In genomic region chr5:105530576-105530975, GRCm38 (mm10) we compare ENCODE assay signal across 28 mouse cellular contexts. TPM values are rescaled to one million over a fixed set of nuclear protein-coding genes. Genes with fewer than 3 reads are reported as not detected.
A peak's percentile ranks its signal among the peaks of the same experiment; 100 is the strongest.
DNase-seq lines count a peak whose midpoint lies in the region; ATAC-seq lines count a peak whose summit lies in the region.
"Had no signal": no experiment of that assay in that cellular context is flagged by ENCODE, and none has a peak within 500 bp of the region (broad histone marks: within the 10 kb centered on the region; RNA-seq: fewer than 3 reads in every experiment).

No protein-coding gene starts in this region.

- H3K4me2 ChIP-seq in heart, embryonic 12.5 days = no peak overlapping the region
- H3K4me2 ChIP-seq: forebrain, embryonic 13.5 days; hindbrain, embryonic 15.5 days; kidney, embryonic 15.5 days; liver, embryonic 13.5 days; lung, embryonic 15.5 days; midbrain, embryonic 15.5 days had no signal

- 77% methylated on average over 6 of the region's 6 CpGs for WGBS in heart, embryonic 10.5 days
- 68% methylated on average over 6 of the region's 6 CpGs for WGBS in heart, embryonic 12.5 days

- DNase-seq in heart, embryonic 10.5 days (ENCODE audit: low spot score) = no peak
- DNase-seq in heart, postnatal 4 days = peak; percentile 9
- DNase-seq in heart, adult 8-10 months (ENCODE audit: low spot score) = no peak
- DNase-seq in 3T3-L1 (ENCODE audit: low read depth, low spot score) = peak; percentile 67
- DNase-seq in ovary, postnatal 10 days (ENCODE audit: low spot score) = no peak
- no peak for DNase-seq in left cerebral cortex, postnatal 4 days
- DNase-seq: adrenal gland, adult 2 months; adrenal gland, postnatal 36 days; cerebellum, adult 2 months; cerebellum, postnatal 25 days; gastrocnemius, postnatal 25 days; liver, embryonic 13.5 days; right cerebral cortex, adult 18-20 months; spleen, adult 18-20 months; thymus, postnatal 14 days had no signal

- H3K36me3 ChIP-seq in heart, embryonic 10.5 days = peaks cover 12% of the 10 kb centered on the region; the same call in 1 of the 2 replicates
- peaks cover 26% of the 10 kb centered on the region for H3K36me3 ChIP-seq in heart, embryonic 12.5 days
- H3K36me3 ChIP-seq: kidney, embryonic 15.5 days; midbrain, embryonic 15.5 days had no signal

- no peak overlapping the region for H3K4me3 ChIP-seq in heart, embryonic 10.5 days
- no peak overlapping the region for H3K4me3 ChIP-seq in heart, embryonic 12.5 days
- H3K4me3 ChIP-seq in brown adipose tissue, adult 24 weeks (ENCODE audit: insufficient read depth, low read depth, low read length) = no peak overlapping the region
- H3K4me3 ChIP-seq: forebrain, embryonic 13.5 days; hindbrain, embryonic 10.5 days; hindbrain, embryonic 15.5 days; kidney, embryonic 15.5 days; layer of hippocampus, adult 2 months; liver, embryonic 13.5 days; lung, embryonic 15.5 days; midbrain, embryonic 10.5 days; midbrain, embryonic 15.5 days had no signal

- peaks cover 25% of the 10 kb centered on the region for H3K4me1 ChIP-seq in heart, embryonic 10.5 days
- peaks cover 57% of the 10 kb centered on the region for H3K4me1 ChIP-seq in heart, embryonic 12.5 days (replicated peaks)
- H3K4me1 ChIP-seq in brown adipose tissue, adult 24 weeks (ENCODE audit: control insufficient read depth, insufficient read depth, insufficient read length, low read length) = peaks cover 10% of the 10 kb centered on the region; the same call in 1 of the 2 replicates
- H3K4me1 ChIP-seq: hindbrain, embryonic 15.5 days; midbrain, embryonic 15.5 days had no signal

- no peaks in the 10 kb centered on the region for H3K27me3 ChIP-seq in heart, embryonic 10.5 days (ENCODE audit: insufficient read depth, poor library complexity, severe bottlenecking)
- H3K27me3 ChIP-seq in heart, embryonic 12.5 days (replicated peaks) = no peaks in the 10 kb centered on the region
- H3K27me3 ChIP-seq: forebrain, embryonic 13.5 days; hindbrain, embryonic 15.5 days; kidney, embryonic 15.5 days; liver, embryonic 13.5 days; lung, embryonic 15.5 days; midbrain, embryonic 15.5 days had no signal

- no peak overlapping the region for H3K9ac ChIP-seq in heart, embryonic 12.5 days
- H3K9ac ChIP-seq: forebrain, embryonic 13.5 days; hindbrain, embryonic 15.5 days; kidney, embryonic 15.5 days; liver, embryonic 13.5 days; lung, embryonic 15.5 days; midbrain, embryonic 15.5 days had no signal

- ATAC-seq in heart, embryonic 12.5 days (ENCODE audit: insufficient number of reproducible peaks, low FRiP score) = no peak
- ATAC-seq: activated CD4-positive, CD25-positive, alpha-beta regulatory T cell, adult 4 months; CD4-positive, CD25-positive, alpha-beta regulatory T cell, adult 4 months; forebrain, embryonic 13.5 days; inflammation-experienced regulatory T-cells, adult 6 months; midbrain, embryonic 15.5 days had no signal

- H3K27ac ChIP-seq in heart, embryonic 10.5 days = 0 out of 2 replicates have a peak overlapping the region, but pooled peaks have one; percentile 18
- no peak overlapping the region for H3K27ac ChIP-seq in heart, embryonic 12.5 days (ENCODE audit: poor library complexity, severe bottlenecking)
- 0 out of 2 replicates have a peak overlapping the region, but pooled peaks have one; percentile 16 for H3K27ac ChIP-seq in brown adipose tissue, adult 24 weeks (replicated peaks; ENCODE audit: low read depth, low read length)
- H3K27ac ChIP-seq: forebrain, embryonic 13.5 days; hindbrain, embryonic 10.5 days; hindbrain, embryonic 15.5 days; kidney, embryonic 15.5 days; layer of hippocampus, adult 2 months; liver, embryonic 13.5 days; lung, embryonic 15.5 days; midbrain, embryonic 10.5 days; midbrain, embryonic 15.5 days had no signal

- H3K9me3 ChIP-seq in heart, embryonic 10.5 days = no peaks in the 10 kb centered on the region
- H3K9me3 ChIP-seq in heart, embryonic 12.5 days (replicated peaks) = no peaks in the 10 kb centered on the region
- H3K9me3 ChIP-seq: forebrain, embryonic 13.5 days; hindbrain, embryonic 10.5 days; hindbrain, embryonic 15.5 days; kidney, embryonic 15.5 days; liver, embryonic 13.5 days; lung, embryonic 15.5 days; midbrain, embryonic 10.5 days; midbrain, embryonic 15.5 days had no signal

- intact Hi-C loops in left cerebral cortex, postnatal 4 days (cut with DNase I) = no loop called here

RNA-seq across cellular contexts. Expression of gene Lrrc8c, which starts 11.4 kb away (rescaled TPM):
- polyA plus RNA-seq in heart, embryonic 10.5 days (2016; fragmentation: Nextera tagmentation; extraction: Ambion mirVana) = 26.0 and 26.7 TPM in 2 replicates
- 27.1 and 35.1 TPM in 2 replicates for polyA plus RNA-seq in heart, embryonic 12.5 days (2016; fragmentation: Nextera tagmentation; extraction: Ambion mirVana)
- 10 to 100 TPM; 46.3 to 51.6 TPM for total RNA-seq in heart, postnatal 4 days (2021)
- total RNA-seq in heart, adult 8-10 months (2022) = 10 to 100 TPM; 15.3 to 24.9 (median 23.1) TPM
- polyA plus RNA-seq in brown adipose tissue, adult 24 weeks (2012; ENCODE audit: insufficient read depth, insufficient read length, missing spikeins) = 3.0 and 3.7 TPM in 2 replicates
- total RNA-seq in left cerebral cortex, postnatal 4 days (2021) = 10 to 100 TPM; 24.3 to 27.2 TPM

Comparison
In these comparisons a context has a peak if more than half of its experiments do, and no peak if none do; other contexts are left out.
1. DNase-seq: peak in heart, postnatal 4 days (single experiment) and 3T3-L1 (single experiment); none in heart, embryonic 10.5 days (single experiment), heart, adult 8-10 months (single experiment), ovary, postnatal 10 days (single experiment) and left cerebral cortex, postnatal 4 days (single experiment).